Mouse (Mus musculus) heart, postnatal 10 days (tissue): Measurements from ENCODE around the gene Slc25a17. TPM values are rescaled to one million over a fixed set of nuclear protein-coding genes. Genes with fewer than 3 reads are reported as not detected.

Source experiments
- DNase-seq, 2 experiments: peaks; one replicate each; pipeline ENCODE4 v3.0.0; 2021
- intact Hi-C: fragments of 180-260 bp; cut with DNase I; formaldehyde crosslinking; loops from one replicate; pipeline ENCODE4 v1.15.1; 2025
- total RNA-seq, 2 experiments: library from RNA; stranded (reverse); gene quantifications; 2 replicates each; pipeline ENCODE4 v1.2.3; 2021

Gene Slc25a17
- total RNA-seq: 10 to 100 TPM; 33.4 to 38.1 TPM

DNA sequence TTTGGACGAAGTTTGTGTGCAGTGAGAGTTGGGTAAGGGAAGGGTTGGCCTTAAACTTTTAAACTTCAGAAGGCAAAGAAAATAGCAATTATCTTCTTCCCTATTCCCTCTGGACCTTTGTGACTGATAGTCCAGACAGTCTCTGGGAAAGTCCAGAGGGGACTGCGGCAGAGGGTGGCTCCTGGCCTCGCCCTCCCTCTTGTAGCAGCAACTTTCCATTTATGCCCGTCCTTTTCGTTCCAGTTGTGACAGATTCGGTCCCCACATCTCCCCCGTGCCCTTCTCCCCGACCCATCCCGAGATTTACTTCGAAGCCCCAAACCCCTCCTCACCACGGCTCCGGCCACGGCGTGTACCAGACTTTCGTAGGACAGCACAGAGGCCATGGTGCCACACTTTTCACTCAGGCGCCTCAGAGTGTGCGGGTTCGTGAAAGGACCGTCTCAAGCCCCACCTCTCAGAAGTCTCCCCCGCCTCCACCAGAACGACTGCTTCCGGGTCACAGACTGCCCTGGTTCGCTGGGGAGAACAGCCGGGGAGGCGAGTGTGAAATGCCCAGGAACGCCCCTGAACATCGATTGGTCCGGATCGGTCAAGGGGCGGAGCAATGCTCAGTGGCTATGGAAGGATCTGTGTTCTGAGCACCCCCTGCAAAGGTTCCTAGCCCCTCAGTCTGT is at the start of gene Slc25a17:
TSS of gene Slc25a17 (minus strand) at position 468 of the 677 bp plus-strand sequence.
- intact Hi-C loops: no loop called here
- peak; percentile 97 to 99 for DNase-seq

DNA sequence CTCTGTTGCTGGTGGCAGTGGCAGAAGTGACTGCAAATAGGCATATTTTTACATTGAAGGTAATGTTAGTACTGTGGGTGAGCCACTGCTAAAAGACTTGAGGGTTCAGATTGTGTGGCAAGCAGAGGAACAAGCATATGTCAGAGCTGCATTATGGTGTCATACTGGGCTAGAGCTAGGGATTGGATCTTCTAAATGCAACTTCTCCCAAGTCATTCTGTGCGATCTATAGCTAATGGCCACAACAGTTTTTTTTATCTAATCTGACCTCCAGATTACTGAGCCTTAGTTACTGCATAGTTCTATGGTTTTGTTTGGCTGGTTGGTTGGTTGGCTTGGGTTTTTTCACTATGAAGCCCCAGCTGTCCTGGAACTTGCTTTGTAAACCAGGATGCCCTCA is 47.6 kb upstream of the Slc25a17 start, which contains the start of gene Dnajb7:
TSS of gene Dnajb7 (minus strand) at position 101 of the 400 bp plus-strand sequence.
- DNase-seq: no peak
- intact Hi-C loops: no loop called here

DNA sequence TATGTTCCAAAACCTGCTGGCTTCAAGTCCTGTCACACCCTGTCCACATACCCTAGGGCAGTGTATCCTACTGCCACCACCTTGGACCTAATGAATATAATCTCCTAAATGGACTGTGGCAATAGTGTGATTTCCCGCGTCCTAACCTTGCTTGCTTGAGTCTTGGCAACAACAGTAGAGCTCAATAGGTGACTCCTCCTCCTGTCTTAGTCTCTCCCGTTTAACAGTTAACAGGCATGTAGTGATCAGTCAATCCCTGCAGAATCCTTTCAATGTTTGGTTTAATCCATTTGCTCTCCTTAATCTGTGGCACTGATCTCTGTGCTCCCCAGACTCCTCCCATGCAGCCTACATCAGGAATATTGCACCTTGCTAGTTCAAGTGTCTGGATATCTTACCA is 44.4 kb upstream of the Slc25a17 start:
- no peak for DNase-seq
- intact Hi-C loops: no loop called here

DNA sequence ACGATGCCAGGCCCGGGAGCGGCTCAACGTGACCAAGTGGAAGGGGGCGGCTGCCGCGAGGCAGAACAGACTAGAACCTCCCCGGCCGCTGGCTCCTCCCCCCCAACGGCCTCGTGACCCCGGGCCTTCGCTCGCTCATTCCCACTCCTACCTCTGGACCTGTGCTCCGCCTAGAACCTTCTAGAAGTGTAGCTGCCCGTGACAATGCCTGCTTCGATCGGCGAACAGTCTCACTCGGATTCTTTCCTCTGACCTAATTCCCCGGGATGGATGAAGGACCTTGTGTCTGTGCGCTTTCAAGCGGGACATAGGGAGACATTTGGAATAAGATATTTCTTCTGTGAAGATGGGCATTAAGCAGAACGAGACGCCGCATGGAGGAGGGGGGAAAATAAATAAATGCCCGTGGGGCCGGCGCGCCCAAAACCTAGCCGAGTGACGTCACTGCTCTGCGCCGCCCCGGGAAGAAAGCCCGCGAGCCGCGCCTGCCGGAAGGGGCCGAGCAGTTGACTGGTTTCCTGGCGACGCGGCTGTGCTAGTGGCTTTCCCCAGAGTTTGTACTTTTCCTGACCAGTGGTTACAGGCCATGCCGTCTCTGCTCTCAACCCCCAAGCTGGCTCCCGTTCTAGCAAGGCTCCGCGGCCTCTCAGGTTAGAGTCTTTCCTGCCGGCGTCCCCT is 39.2 kb upstream of the Slc25a17 start, which contains the start of the genes St13 and Xpnpep3:
TSS of gene St13 (minus strand) at position 440 of the 678 bp plus-strand sequence.
TSS of gene Xpnpep3 (plus strand) at position 501 of the 678 bp plus-strand sequence.
- peak; percentile 97 to 99 for DNase-seq
- intact Hi-C loops: no loop called here

DNA sequence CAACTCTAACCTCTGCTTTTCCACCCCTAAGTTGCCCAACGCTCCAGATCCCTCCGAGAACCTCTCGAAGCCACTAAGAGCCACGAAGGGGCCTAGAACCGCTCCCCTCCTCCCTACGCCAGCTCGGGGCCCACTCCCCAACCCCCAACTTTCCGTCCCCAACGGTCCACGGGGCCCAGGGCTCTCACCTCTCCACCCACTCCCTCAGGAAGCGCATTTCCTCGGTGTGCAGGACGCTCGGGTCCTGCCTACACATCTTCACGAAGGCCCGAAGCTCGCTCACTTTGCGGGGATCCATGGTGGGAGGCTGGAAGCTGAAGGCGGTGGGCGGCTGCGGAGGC is 38.7 kb upstream of the Slc25a17 start:
- intact Hi-C loops: no loop called here
- DNase-seq: no peak

DNA sequence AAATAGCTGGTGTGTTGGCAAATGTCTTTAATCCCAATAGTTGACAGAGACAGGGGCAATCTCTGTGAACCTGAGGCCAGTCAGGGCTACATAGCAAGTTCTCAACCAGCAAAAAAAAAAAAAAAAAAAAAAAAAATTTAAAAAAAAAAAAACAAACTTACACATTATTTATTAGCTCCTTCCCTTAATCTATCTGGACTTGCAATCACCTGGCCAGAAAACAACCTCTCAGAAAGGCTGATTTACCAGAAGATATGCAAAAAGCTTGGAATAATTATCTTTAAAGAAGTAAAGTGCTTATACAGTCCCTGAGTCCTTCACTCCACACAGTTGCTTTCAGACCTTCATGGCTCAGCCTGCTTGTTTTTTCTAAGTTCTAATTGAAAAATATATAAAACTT is 37.6 kb upstream of the Slc25a17 start:
- intact Hi-C loops: no loop called here
- no peak for DNase-seq

DNA sequence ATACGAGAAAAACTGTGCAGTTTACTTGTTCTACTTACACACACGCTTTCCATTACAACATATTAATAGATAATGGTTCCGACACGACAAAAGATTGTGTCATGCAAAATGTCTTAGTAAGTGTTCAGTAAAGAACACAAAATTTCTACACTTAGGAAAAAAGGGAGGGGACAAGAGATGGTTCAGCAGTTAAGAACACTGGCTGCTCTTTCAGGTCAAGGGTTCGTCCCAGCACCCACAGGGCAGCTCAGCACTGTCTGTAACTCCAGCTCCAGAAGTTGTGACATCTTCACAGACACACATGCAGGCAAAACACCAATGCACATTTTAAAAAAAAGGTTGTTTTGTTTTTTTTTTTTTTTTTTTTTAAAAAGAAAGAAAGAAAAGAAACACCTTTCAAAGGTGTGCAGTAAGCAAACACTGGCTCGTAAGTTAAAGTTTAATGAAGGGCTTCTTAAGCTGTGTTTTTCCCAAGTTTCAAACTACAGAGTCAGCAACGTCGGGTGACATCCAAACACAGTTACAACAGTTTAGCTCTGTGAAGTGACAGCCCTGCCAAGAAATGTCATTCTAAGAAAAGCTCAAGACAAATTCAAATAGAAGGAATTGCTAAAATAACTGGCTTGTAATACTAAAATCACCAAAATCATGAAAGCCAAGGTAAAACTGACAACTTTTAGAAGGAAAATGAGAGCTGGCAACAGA is 33.8 kb upstream of the Slc25a17 start:
- DNase-seq: no peak

DNA sequence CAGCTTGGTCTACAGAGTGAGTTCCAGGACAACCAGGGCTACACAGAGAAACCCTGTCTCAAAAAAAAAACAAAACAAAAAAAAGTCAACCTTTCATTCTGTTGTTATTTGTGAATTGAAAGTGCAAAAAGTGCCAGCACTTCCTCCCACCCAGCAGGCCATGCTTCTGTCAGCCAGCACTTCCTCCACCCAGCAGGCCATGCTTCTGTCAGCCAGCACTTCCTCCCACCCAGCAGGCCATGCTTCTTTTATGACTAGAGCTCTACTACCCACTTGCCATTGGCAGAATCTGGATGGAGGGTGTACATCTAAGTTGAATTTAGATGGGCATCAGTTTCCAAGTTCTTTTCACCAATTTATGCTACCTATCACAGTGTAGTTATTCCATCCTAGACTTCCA is 32.4 kb upstream of the Slc25a17 start:
- intact Hi-C loops: no loop called here
- DNase-seq: peak; percentile 13 to 14

More for the DNA sequence above, 33.8 kb upstream of the Slc25a17 start:
- intact Hi-C loops: no loop called here

DNA sequence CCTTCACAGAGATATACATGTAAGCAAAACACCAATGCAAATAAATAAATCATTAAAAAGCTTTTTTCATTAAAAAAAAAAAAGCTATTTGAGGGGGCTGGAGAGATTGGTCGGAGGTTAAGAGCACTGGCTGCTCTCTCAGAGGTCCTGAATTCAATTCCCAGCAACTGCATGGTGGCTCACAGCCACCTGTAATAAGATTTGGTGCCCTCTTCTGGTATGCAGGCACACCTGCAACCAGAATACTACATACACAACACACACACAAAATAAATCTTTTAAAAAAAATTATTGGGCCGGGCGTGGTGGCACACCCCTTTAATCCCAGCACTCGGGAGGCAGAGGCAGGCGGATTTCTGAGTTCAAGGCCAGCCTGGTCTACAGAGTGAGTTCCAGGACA is 25.7 kb upstream of the Slc25a17 start:
- intact Hi-C loops: no loop called here
- no peak for DNase-seq

DNA sequence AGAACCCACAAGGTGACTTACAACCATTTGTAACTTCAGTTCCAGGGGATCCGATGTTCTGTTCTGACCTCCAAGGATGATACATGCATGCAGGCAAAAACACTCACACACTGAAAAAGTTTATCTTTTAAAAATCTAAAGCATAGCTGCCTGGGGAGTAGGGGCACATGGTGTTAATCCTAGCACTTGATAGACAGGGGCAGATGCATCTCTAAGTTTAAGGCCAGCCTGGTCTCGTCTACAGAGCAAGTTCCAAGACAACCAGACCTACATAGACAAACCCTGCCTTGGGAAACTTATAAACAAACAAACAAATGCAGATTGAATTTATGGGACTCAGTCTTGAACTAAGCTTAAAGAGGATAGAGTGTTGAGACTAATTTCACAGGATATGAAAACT is 18.2 kb upstream of the Slc25a17 start:
- DNase-seq: no peak

DNA sequence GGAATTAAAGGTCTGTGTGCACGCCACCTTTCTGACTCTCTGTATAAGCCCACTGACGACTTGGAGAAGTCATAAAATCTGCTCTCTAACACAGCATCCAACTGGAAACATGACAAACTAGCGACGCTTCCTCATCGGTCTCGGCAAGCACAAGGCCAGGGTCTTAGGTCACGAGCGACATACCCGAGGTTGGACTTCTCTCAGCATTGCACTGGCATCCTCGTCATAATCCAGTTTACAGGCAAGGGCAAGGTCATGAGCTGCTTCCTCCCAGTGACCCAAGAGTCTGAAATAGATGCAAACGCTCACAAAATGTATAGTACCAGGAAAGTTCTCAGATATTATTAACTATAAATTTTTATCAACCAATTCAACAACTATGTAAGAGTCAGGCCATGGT is 14.0 kb upstream of the Slc25a17 start:
- intact Hi-C loops: no loop called here
- no peak for DNase-seq

More for the DNA sequence above, 18.2 kb upstream of the Slc25a17 start:
- intact Hi-C loops: no loop called here

DNA sequence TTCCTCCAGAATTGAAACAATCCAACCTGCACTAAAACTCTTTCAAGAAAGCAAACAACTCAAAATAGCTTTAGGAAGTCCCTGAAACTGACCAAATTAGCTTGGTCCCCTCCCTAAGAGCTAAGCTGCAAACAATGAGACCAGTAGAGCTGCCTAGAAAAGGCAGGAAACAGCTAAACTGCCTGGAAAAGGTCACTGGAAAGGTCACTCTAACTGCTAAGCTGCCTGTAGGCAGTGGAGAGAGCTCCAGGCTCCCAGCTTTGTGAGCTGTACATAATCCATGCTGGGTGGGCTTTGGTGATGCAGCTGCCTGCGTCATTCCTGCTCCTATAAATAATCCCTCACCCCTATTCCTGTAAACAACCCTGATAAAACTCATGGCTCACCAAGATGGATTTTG is 9.7 kb upstream of the Slc25a17 start:
- DNase-seq: no peak
- intact Hi-C loops: no loop called here

DNA sequence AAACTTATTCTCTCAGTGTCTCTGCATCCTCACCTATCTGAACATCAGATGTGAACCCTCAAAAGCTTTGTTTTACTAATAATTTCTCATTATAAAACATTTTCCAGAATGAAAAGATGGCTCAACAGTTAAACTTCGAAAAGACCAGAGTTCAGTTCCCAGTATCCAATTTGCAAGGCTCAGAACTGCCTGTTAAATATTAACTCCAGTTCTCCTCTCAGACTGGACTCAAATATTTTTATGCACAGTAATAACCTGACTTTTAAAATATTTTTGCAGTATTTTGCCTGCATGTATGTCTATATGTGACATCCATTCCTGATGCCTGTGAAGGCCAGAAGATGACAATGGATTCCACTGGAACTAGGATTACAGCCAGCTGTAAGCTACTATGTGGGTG is 8.0 kb upstream of the Slc25a17 start:
- intact Hi-C loops: no loop called here
- no peak for DNase-seq

DNA sequence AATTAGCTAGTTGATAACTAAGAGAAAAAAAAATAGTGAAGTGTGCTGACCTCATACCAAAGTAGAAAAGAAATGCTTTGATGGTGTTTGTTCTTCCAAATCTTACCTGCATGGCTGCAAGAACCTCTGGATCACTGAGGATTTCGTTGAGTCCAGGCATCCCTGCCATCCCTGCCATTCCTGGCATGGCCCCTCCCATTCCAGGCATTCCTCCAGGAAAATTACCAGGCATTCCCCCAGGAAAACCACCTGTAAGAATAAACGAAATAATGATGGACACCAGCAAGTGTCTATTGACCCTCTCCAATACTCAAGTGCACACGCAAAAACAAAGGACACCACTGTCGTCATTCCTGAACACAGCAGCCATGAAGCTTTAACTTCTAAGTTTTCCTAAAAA is 5.6 kb upstream of the Slc25a17 start:
- intact Hi-C loops: no loop called here
- DNase-seq: no peak

DNA sequence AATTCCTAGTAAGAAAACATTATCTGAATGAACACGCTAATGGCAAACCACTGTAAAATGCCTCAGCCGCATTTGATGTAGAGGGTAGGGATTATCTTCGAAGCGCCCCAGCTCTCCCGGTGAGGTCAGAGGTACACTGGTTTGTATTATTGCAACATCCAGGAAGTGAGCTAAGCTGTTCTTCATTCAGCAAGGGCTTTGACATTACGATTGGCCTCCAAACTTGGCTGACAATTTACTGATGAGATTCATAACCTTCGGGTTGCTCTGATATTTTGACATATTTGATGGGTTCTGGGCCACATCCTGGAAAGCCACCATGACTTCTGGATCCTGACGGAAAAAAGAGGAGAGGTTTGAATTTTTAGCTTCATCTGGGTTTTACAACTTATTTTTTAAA is 4.6 kb upstream of the Slc25a17 start:
- intact Hi-C loops: no loop called here
- DNase-seq: no peak

DNA sequence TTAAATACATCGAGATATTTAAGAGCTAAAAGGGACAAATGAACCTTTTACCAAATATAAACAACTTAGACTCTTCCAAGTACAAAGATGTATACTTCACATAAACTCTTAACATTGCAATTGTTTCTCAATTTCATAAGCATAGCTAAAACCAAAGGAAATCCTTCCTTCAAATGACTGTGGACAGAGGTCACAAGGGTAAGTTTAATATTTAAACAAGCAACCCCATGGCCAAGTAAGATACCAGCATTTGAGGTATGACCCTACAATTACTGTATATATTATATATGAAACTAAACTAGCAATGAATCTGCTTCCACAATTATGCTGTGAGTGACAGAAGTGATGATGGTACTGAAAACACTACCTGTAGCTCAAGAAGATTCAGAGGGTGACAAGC is 3.7 kb upstream of the Slc25a17 start:
- intact Hi-C loops: no loop called here
- no peak for DNase-seq

DNA sequence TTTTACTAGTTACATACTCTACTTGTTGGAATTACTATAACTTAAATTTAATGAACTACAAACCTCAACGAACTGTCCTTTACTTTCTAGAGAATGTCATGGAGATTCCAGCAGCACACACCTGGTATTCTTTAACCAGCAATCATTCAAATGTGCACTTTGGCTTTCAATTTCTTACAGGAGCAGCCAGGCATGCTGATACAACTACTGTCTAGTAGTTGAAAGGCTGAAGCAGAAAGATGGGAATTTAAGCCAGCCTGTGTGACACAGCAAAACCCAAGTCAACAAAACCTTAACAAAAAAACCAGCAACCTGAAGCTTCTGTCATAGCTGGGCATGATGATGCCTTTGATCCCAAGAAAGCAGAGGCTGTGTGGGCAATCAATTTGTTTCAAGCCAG is 1.9 kb upstream of the Slc25a17 start:
- DNase-seq: no peak
- intact Hi-C loops: no loop called here

DNA sequence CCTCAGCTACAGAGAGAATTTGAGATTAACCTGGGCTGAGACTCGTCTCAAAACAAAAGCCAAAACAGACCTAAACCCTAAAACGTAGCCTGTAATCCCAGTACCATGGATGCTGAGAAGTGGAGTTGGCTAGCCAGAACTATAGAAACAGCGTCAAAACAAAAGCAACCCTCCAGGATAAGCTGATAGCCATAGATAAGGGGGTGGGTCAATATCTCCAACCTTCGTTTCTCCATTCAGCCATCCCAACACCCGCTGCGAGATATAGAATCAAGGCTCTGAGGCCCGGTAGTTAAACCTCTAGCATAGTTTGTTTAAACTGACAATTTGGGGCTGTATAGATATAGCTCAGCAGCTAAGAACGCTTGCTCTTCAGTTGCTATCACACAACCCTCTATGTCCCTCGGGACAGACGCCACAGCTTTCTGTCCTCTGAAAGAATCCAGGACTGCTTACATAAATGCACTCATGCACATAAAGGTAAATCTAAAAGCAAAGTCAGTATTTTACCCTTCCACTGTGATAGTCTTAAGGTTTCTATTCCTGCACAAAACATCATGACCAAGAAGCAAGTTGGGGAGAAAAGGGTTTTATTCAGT is 904 bp upstream of the Slc25a17 start:
- no peak for DNase-seq
- intact Hi-C loops: no loop called here

DNA sequence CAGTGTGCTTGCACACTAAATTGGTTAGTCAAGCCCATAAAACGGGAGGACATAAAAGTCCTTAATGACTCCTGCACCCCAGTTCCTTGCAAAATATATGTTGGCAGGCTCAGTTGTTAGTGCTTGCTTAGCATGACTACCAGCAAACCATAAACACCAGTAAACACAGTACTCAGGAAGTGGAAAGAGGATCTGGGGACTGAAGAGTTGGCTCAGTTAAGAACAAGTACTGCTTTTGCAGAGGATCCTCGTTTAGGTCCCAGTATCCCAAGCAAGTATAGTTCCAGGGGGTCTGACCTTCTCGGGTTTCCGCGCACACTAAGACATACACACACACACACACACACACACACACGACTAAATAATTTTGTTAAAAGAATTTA is 401 bp upstream of the Slc25a17 start:
- no peak for DNase-seq
- intact Hi-C loops: no loop called here

DNA sequence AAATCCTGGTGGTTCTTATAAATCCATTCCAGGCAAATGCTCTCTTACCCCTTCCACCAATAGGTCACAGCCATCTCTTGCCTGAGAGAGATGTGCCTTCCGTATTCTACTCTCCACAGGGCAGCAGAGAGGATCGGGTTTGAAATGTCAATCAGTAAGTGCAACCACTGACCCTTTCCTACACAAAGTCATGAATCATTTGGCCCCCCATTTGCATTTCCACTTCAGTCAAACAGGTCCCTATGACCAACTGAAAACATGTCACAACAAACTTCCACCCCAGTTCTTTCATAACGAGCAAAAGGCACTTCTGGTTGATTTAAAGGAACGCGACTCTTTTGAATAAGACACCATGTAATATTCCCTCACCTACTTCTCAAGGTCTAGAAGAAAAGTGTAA is 1.2 kb downstream of the Slc25a17 start:
- DNase-seq: no peak
- intact Hi-C loops: no loop called here

DNA sequence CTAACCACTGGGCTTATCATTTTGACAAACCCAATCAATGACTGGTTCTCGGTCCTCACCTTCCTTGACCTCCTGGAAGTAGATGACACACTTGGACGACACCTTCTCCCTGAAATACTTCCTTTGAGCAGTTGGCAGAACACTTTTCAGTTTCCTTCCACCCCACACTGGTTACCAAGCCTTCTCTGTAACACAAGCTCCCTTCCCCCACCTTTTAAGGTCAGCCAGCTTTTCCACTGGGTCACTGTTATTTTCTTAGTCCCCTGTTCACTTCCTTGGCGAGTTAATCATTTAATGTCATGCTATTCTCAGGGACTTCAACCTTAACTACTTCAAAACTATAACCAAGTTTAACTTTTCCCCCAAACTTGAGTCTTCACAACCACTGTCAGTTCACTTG is 1.7 kb downstream of the Slc25a17 start:
- DNase-seq: no peak
- intact Hi-C loops: no loop called here
